Mouse (Mus musculus) right cerebral cortex, postnatal 36 days (tissue): ENCODE data around the gene Ckb.
"Not testable (repeated sequence)": the region's sequence is repeated elsewhere in the genome, so short reads cannot be mapped to it uniquely, and the experiment has no call there.

Experiments
- DNase-seq, 2 experiments: peaks; one replicate each; pipeline ENCODE4 v3.0.0; 2022; ENCODE audit warnings: low spot score in 2 of 2, mixed read lengths in 1 of 2

Gene Ckb

DNA sequence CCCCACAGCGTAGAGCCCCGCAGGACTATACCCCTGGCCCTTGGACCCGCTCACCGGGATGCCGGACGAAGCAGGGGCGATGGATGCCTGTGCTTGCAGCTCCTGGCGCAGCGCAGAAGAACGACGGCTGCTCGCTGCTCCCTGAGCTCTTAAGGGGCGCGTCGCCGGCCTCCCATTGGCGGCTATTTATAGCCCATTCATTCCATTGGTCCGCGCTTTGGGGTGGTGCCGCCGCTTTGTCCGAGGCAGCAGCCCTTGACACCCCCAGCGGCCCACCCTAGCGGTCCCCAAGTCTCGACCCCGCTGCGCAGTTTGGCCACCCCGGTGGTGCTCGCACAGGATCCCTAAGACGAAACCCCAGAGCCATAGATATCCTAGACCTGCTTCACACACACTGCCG, at the start of gene Ckb:
Ckb (minus strand) TSS at position 163 of the 400 bp plus-strand sequence.
- DNase-seq = peak; percentile 89 to 93

DNA sequence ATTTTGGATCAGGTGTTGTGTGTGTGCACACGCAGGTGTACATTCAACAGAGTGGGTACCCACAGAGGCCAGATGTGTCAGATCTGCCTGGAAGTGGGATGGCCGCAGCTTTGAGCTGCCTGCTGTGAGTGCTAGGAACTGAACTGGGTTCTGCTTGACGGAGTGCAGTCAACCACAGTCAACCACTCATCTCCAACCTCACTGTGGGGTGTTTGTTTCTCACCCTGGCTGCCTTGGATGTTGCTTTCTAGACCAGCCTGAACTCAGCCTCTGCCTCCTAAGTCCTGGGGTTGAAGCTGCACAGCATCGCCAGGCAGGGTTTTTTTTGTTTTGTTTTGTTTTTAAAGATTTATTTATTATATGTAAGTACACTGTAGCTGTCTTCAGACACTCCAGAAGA, 48.1 kb upstream of the Ckb start:
- no peak for DNase-seq

DNA sequence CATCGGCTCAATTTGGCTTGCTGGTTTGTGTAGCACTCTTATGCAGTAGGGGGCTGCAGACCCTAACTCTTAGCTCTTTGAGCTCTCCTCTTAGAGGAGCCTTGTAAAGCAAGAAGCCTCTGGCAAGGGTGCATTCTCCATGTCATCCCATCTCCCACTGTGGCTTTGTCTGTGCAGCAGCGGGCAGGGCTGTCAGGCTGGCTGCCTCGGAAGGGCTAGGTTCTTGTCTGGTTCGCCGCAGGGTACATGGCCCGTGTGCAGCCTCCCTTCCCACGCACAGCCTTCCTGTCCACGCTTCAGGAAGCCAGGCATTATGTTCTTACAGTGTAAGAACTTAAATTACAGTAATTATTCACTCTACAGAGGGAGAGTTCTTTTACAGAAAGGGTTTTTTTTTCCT, 46.5 kb upstream of the Ckb start:
- no peak for DNase-seq

DNA sequence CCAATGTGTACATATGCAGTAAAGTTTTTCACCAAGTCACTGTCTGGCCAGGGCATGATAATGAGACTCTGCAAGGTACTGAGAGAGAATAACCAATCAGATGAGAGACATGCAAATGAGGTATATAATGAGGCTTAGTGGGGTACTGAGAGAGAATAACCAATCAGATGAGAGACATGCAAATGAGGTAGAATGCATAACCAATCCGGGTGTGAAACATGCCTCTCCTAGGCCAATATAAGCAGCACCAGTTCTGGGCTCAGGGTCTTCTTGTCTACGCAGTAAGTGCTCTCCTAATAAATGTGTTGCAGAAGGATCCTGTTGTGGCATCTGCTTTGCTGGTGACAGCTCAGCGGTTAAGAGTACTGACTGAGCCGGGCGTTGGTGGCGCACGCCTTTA, 44.4 kb upstream of the Ckb start:
- DNase-seq = no peak

DNA sequence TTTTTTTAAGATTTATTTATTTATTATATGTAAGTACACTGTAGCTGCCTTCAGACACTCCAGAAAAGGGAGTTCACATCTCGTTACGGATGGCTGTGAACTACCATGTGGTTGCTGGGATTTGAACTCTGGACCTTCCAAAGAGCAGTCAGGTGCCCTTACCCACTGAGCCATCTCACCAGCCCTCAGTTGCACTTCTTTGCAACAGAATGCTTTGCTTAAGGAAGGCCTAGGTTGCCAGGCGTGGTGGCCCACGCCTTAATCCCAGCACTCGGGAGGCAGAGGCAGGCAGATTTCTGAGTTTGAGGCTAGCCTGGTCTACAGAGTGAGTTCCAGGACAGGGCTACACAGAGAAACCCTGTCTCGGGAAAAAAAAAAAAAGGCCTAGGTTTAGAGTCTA, 41.7 kb upstream of the Ckb start:
- not testable (repeated sequence) for DNase-seq

DNA sequence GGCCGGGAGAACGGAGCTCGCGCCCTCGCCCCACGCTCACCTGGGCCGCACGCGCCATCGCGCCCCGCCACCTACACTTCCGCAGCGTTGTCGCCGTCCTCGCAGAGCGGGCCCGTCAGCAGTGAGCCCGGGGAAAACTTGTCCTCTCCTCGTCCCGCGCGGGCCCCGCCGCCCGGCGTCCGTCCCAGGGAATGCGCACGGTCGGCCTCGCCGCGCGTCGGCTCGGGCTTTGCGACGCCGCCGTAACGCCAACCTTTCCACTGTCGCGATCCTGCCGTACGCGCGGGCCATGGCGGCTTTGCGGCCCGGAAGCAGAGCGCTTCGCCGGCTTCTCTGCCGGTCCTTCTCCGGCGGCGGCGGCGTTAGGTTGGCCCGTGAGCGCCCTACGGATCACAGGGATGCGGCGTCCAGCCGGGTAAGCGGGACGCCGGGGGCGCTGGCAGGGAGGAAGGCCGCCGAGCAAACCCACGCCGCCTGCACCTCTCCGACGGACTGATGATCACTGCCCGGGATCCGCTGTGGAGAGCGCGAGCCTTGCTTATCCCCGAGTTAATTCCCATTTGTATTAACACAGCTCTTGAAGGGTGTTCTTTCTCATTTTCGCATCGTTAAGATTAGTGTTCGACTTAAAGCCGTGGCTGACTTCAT, 41.0 kb upstream of the Ckb start, which contains the start of the genes Bag5 and Apopt1:
Bag5 (minus strand) TSS at position 254 of the 648 bp plus-strand sequence.
Apopt1 (plus strand) TSS at position 258 of the 648 bp plus-strand sequence.
- peak; percentile 85 to 88 for DNase-seq

DNA sequence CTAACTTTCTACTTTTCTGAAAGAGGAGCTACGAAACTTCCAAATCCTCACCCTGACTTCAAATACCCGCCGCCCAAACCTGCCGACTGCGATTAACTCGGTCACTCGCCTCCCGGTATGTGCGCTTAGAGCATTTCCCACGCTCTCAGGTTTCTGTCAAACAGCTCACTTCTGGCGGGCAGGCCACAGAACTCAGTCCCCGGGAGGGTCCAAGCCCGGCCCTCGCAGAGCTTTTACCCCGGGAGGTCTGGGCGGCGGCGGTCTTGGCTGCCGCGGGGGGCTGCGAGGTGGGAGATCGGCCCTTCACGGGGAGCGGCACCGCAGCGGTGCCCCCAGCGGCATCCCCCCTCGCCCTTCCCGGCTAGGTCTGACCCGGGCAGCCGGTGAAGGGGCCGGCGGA, 40.3 kb upstream of the Ckb start:
- no peak for DNase-seq

DNA sequence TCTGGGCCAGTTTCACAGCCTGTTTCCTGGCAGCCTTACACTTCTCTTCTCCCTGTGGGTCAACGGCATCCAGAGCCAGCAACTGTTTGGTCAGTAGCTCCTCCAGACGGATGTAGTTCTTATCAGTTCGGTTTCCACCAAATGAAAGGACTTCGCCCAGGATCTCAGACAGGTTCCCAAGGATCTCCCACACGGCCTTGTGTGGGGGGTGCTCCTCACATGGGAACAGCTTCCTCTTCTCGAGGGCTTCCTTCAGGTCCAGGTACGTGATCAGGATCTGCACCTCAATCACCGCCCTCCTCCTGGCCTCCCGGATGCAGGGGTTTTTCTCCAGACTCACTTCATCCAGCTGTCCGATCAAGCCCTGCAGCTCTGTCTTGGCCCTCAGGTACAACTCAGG, 38.0 kb upstream of the Ckb start:
- no peak for DNase-seq

DNA sequence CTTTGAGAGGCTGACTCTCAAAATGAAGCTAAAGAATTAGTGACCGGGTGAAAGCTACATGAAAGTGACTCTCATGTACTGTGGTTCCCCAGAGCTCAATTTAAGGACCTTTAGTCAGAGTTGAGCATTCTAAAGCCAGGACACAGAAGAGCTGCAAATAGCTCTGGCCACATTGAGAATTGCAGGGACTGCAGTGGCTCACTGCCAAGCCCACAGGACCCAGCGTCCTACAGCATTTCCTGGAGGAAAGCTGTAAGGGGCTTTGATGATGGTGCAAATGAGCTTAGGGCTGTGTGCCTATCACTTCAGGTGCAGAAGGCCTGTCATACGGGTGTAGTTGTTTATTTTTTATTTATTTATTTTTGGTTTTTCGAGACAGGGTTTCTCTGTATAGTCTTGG, 36.0 kb upstream of the Ckb start:
- no peak for DNase-seq

DNA sequence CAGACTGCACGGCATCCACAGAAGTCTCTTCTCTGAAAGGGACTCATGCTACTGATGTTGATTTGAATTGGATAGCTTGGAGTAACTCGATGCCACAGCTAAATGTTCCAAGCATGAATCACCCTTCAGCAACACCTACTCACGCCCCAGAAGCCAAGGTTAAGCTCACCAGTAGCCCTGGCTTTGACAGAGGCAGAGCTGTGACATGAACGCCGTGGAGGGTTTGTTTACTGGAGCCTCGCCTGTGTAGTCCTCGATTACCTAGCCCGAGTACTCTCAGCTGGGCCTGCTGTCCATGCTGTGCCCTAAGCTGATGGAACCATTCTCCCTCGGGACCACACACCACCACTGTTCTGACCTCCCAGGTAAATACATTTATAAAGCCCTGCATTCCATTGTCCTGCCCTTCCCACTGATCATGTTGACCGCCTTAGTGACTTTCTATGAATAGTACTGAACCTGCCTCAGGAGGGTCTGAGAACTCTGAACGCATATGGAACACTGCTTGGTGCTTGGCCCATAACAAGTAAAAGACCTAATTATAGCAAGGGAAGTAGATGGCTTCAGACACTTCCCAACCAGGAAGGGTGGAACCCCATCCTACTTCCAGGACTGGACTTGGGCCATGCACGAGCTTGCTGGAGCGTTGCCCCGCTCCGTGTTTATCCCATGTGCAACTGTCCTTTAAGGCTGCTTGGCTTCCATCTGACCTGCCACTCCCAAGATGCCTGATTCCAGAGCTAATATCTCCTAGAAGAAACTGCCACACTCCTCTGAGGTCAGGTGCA, 33.2 kb upstream of the Ckb start:
- DNase-seq = no peak

DNA sequence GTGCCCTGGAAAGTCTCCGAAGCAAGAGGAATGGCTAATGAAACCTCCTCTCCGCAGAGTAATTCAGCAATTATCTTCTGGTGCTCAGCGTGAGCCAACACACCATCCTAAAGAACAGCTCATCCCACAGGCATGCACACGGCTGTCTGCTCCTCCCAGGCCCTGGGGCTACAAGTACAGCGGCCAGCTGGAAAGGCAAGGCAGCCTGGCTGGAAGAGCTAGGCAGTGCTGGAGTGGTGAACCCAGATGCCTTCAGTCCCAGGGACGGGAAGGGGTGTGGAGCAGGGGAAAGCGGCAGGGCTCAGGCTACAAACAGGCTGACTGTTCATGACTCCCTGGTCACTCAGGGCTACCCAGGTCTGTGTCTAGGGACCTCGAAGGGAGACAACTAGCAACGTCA, 32.5 kb upstream of the Ckb start:
- DNase-seq = no peak

DNA sequence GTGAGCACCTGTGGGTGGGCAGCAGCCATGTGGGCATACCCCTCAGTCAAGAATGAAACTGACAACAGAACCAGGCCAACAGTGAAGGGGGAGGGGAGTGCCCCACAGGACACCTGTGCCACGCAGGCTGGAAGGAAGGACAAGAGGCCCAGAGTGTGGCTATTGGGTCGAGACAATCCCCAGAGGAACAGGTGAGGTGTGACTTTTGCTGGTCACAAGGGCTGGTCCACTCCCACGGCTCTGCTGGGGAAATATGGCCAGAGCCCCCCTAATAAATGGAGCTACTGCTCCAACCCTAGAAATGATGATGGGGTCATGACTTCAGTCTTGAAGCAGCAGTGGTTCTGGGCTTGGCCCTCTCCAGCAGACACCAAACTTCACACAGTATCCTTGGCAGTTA, 31.2 kb upstream of the Ckb start:
- no peak for DNase-seq

DNA sequence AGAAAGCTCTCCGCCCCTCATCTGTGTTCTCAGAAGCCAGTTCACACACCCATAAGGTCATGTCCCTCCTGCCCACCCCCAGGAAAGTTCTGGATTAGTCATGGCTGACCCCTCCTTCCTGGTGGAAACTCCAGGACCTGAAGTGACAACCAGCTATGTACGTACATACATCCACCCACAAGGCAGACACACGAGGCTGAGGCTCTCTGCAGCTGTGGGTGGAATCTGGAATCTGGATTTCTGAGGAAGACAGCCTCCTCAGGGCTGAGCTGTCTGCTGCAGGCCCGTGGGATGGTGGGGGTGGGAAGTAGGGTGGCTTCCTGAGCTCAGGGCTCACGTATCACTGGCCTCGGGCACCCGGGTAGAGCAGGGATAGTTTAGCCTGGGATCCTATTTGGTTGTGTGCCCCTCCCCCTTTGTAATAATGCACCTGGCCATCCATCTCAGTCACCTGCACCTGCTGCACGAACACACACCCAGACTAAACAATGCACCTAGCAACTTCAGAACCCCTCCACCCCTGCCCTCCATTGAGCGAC, 28.9 kb upstream of the Ckb start:
- peak in 1 of 2 experiments; percentile 78 for DNase-seq

DNA sequence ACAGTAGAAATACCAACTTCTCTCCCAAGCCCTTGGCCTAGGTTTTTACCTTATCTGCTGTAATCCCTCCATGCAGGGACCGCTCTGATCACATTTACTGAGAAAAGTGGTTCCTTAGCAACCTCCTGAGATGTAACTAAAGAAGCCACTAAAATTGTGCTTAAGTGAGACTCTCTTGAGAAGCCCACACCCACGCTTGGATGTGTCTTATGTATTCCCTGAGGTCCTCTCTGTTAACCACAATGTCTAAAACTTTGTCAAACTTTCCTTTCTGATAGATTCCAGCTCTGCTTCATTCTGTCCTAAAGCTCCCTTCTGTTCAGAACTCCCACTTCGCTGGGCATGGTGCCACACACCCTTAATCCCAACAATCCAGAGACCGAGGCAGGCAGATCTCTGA, 27.4 kb upstream of the Ckb start:
- peak in 1 of 2 experiments; percentile 75 for DNase-seq

DNA sequence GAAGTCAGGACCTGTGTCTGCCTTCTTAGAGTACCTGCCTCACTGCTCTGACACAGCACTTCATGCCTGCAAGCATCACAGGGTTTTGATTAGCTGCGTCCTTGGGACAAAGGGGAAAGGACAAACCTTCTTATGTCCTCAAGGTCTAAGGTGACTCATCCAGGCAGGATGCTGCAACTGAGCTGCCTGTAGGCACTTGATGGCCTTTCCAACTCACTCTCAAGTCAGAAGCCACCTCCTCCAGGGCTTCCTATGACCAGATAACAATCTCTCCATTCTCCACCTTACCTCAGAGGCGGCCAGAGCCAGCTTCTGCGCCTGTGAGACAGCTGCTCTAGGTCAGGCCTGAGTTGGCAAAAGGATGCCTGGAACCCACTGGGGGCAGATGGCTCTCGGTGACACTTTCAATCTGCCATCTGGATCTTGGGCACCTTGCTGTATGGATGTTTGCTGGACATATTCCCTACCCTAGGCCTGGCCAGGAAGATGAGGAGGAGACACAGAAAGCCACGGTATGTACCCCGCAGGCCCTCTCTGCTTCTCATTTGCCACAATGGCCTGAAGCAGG, 26.3 kb upstream of the Ckb start:
- no peak for DNase-seq

DNA sequence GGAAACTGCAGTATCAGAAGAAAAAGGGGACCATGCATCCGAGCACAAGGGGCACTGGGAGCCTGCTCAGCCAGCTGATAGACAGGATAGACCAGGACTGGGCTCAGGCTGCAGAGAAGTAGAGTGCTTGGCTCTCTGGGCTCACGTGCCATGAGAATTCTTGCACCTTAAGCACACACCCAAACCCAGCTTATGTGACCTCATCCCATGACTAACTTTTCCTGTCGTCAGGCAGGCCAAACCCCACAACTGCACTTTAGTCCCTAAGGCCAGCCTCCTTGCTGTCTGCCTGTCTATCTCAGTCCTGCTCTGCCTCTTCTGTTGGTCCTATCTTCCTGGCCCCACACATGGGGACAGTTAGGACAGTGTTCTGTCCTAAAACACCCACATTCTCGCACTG, 25.6 kb upstream of the Ckb start:
- DNase-seq = no peak

DNA sequence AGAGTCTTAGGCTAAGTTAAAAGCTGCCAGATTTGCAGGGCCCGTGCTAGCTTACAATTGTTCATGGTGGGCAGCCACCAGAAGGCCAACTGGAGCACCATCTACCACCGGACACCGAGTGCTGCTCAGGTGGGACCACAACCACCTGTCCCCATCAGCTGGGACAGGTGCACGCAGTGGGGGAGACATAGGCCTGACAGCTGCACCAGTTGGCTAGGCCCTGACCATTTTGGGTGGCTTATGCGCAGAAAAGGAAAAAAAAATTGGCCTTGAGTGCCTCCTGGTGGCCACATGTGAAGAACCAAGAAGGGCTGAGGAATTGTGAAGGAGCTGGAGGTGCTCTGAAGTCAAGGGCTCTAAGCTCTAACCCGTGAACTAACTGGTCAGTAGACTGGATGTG, 24.1 kb upstream of the Ckb start:
- DNase-seq = no peak

DNA sequence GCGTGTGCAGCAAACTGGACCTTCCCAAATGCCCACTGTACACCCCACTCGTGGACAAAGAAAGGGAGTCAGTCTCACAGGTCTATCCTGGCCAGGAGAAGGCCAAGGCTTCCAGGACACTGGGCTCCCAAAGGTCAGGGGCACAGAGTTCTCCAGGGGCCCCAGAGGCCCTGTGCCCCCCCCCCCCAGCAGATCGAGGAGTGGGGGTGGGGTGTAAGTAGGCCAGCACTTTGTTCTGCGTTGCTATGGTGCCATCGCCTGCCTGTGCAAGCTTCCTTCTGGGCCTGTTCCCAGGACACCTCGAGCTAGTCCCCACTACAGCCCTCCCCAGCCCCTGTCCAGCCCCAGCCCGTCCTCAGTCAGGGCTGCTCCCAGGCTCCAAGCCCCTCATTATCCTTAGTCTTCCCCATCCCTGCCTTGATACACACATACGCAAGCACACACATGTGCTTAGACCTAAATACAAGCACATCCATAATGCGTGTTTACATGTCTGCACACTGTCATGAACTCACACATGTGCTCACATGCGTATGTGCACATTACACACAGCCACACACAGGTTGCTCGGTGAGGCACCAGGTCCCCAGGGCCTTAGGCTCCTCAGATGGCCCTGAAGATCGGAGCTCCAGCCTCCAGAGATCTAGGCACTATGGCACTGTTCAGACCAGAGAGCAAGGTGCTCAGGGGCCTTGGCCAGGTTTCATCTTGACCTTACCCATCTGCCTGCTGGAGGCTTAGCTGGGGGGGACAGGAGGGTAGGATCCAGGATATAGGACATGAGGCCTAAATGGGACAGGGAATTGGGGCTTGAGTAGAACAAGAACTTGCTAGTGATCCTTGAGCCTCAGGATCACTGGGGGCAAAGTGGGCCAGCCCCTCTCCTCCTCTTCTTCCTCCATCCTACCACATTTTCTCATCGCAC, 23.0 kb upstream of the Ckb start:
- no peak for DNase-seq

DNA sequence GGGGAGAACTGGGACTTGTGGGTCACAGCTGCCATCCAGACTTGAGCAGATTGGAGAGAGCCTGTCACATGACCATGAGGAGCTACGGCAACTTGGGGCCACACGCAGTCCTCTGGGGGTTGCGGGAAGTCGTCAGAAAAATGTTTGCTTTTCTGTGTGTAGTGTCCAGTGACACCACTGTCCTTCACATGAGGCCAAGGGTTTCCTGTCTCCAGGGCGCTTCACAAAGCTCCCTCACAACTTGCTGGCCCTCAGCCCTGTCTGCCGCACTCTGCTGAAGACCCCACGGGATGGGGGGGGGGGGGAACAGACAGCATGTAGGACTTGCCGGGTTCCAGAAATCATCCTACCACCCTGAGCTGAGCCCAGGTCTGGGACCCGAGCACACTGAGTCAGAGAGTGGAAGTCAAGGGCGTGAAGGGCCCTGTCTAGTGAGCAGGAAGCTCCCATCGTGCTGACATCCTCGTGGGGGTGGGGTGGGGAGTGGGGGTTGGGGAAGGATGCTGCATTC, 22.2 kb upstream of the Ckb start:
- DNase-seq = no peak

DNA sequence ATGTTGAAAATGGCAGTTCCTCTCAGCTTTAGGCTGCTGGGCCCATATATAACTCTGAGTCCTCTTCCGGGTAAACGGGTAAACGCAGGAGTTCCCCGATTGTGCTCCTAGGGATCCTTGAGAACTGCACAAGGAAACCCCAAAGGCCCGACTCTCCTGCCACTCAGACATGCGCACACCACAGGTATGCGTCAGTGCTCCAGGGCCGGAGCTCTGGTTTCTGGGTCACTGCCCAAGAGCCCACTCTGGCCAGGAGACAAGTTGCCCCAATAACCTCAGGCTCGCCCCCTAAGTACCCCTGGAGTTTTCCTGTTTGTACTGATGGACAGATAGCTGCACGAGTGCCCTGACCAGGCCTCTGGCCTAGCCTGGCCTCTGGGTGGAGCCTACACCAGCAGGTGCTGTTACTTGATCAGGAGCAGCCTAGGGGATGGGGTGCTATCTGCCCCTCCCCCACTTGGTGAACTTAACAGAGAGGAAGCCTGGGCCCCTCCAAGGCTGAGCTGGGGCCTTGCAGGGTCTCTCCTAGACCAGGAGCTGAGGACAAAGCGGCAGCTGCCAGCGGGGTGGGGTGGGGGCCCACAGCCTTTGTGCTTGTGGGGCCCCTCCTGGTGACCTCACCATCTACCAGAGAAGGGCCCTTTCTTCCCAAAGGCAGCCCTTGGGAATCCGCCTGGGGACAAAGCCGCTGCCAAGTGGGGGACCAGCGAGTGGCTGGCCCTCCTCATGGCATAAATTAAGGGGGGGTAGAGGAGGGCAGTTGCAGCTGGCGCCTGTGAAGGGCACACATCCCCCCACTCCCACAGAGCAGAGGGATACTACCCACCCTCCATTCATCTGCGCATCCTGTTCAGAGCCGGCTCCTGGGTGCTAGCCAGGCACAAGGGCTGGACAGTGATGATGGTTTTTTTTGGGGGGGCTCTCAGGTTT, 21.5 kb upstream of the Ckb start:
- DNase-seq = no peak
